Mouse (Mus musculus) MEL (cell line): ENCODE results near the gene Tmco4. TPM values are rescaled to one million over a fixed set of nuclear protein-coding genes. Genes with fewer than 3 reads are reported as not detected.

ENCODE experiments used
- DNase-seq: peaks from one replicate; pipeline ENCODE4 v3.0.0; 2011; ENCODE audit warnings: low read depth, low spot score
- H3K27ac ChIP-seq: 2 replicates; pipeline ENCODE4 v1.5.1; 2012; ENCODE audit warnings: low read depth, mild to moderate bottlenecking, control low read depth, low read length, moderate library complexity; ENCODE audit not compliant: control insufficient read depth
- H3K27me3 ChIP-seq, 2 experiments: fragments of 150-350 bp in 1 of 2; sonication (generic) in 1 of 2; 2 replicates each; pipeline ENCODE4 v1.6.1; 2012; ENCODE audit warnings: low read length in 2 of 2, mild to moderate bottlenecking in 2 of 2, improper control_type of control experiment in 1 of 2, moderate library complexity in 1 of 2; ENCODE audit not compliant: insufficient read depth in 2 of 2, control insufficient read depth in 1 of 2
- H3K36me3 ChIP-seq, 2 experiments: 2 replicates each; pipeline ENCODE4 v1.6.1; 2012 to 2014; ENCODE audit warnings: low read length in 2 of 2, improper control_type of control experiment in 1 of 2, inconsistent platforms in 1 of 2, mild to moderate bottlenecking in 1 of 2; ENCODE audit not compliant: insufficient read depth in 2 of 2, control insufficient read depth in 1 of 2
- H3K4me1 ChIP-seq, 2 experiments: fragments of 150-350 bp in 1 of 2; sonication (generic) in 1 of 2; 2 replicates each; pipeline ENCODE4 v1.6.1; 2012; ENCODE audit warnings: low read length in 2 of 2, improper control_type of control experiment in 1 of 2, mild to moderate bottlenecking in 1 of 2; ENCODE audit not compliant: insufficient read depth in 2 of 2, control insufficient read depth in 1 of 2
- H3K4me3 ChIP-seq, 2 experiments: fragments of 150-350 bp in 1 of 2; sonication (generic) in 1 of 2; 2 replicates each; pipeline ENCODE4 v1.5.1; 2012; ENCODE audit warnings: low read depth in 2 of 2, low read length in 2 of 2, mild to moderate bottlenecking in 2 of 2, moderate library complexity in 2 of 2, control low read depth in 1 of 2, improper control_type of control experiment in 1 of 2; ENCODE audit not compliant: control insufficient read depth in 1 of 2, insufficient read depth in 1 of 2
- H3K79me2 ChIP-seq: 2 replicates; pipeline ENCODE4 v1.6.1; 2012; ENCODE audit warnings: mild to moderate bottlenecking, low read length, moderate library complexity; ENCODE audit not compliant: control insufficient read depth, poor library complexity, insufficient read depth
- H3K9ac ChIP-seq: 2 replicates; pipeline ENCODE4 v1.6.1; 2012; ENCODE audit warnings: low read depth, mild to moderate bottlenecking, control low read depth, low read length, moderate library complexity; ENCODE audit not compliant: control insufficient read depth, poor library complexity, severe bottlenecking
- H3K9me3 ChIP-seq: fragments of 150-350 bp; sonication (generic); replicated peaks from 2 replicates; pipeline ENCODE4 v1.6.1; 2012; ENCODE audit warnings: mild to moderate bottlenecking, low read length, improper control_type of control experiment, moderate library complexity; ENCODE audit not compliant: insufficient read depth
- ELF1 ChIP-seq: IDR thresholded peaks from 2 replicates; pipeline ENCODE4 v1.6.1; 2014; ENCODE audit warnings: low read depth, mild to moderate bottlenecking, inconsistent platforms, low read length, improper control_type of control experiment, moderate library complexity
- GABPA ChIP-seq: IDR thresholded peaks from 2 replicates; pipeline ENCODE4 v1.6.1; 2012; ENCODE audit warnings: low read depth, mild to moderate bottlenecking, inconsistent platforms, low read length, improper control_type of control experiment, moderate library complexity
- GATA1 ChIP-seq: IDR thresholded peaks from 2 replicates; pipeline ENCODE4 v1.6.1; 2011; ENCODE audit warnings: low read depth, low read length, improper control_type of control experiment
- HCFC1 ChIP-seq: IDR thresholded peaks from 2 replicates; pipeline ENCODE4 v1.6.1; 2012; ENCODE audit warnings: low read depth, mild to moderate bottlenecking, inconsistent platforms, low read length, improper control_type of control experiment, moderate library complexity
- JUND ChIP-seq: IDR thresholded peaks from 2 replicates; pipeline ENCODE4 v1.6.1; 2011; ENCODE audit warnings: low read depth, mild to moderate bottlenecking, improper control_type of control experiment, low read length
- MAFK ChIP-seq: IDR thresholded peaks from 2 replicates; pipeline ENCODE4 v1.6.1; 2011; ENCODE audit warnings: low read depth, mild to moderate bottlenecking, low read length, improper control_type of control experiment, borderline replicate concordance
- MAX ChIP-seq: IDR thresholded peaks from 2 replicates; pipeline ENCODE4 v1.6.1; 2011; ENCODE audit warnings: low read length, improper control_type of control experiment
- MAZ ChIP-seq: IDR thresholded peaks from 2 replicates; pipeline ENCODE4 v1.6.1; 2012; ENCODE audit warnings: low read depth, mild to moderate bottlenecking, inconsistent platforms, low read length, improper control_type of control experiment
- MXI1 ChIP-seq: IDR thresholded peaks from 2 replicates; pipeline ENCODE4 v1.6.1; 2011; ENCODE audit warnings: mild to moderate bottlenecking, low read depth, low read length, improper control_type of control experiment
- MYB ChIP-seq: IDR thresholded peaks from 2 replicates; pipeline ENCODE4 v1.6.1; 2011; ENCODE audit warnings: mild to moderate bottlenecking, low read depth, low read length, improper control_type of control experiment
- MYC ChIP-seq: IDR thresholded peaks from 2 replicates; pipeline ENCODE4 v1.6.1; 2011; ENCODE audit warnings: low read depth, mild to moderate bottlenecking, low read length, improper control_type of control experiment, moderate library complexity
- NELFE ChIP-seq: IDR thresholded peaks from 2 replicates; pipeline ENCODE4 v1.6.1; 2011; ENCODE audit warnings: low read depth, low read length, improper control_type of control experiment
- POLR2AphosphoS2 ChIP-seq: IDR thresholded peaks from 2 replicates; pipeline ENCODE4 v1.6.1; 2011; ENCODE audit warnings: low read length, improper control_type of control experiment
- POLR2AphosphoS5 ChIP-seq: IDR thresholded peaks from 2 replicates; pipeline ENCODE4 v1.6.1; 2012; ENCODE audit warnings: low read depth, borderline replicate concordance, mild to moderate bottlenecking, inconsistent platforms, low read length, moderate library complexity, mixed read lengths
- RAD21 ChIP-seq: IDR thresholded peaks from 2 replicates; pipeline ENCODE4 v1.6.1; 2011; ENCODE audit warnings: mild to moderate bottlenecking, low read depth, low read length, improper control_type of control experiment
- TAL1 ChIP-seq: IDR thresholded peaks from 2 replicates; pipeline ENCODE4 v1.6.1; 2012; ENCODE audit warnings: mild to moderate bottlenecking, inconsistent platforms, low read length, moderate library complexity, mixed read lengths
- UBTF ChIP-seq: IDR thresholded peaks from 2 replicates; pipeline ENCODE4 v1.6.1; 2012; ENCODE audit warnings: low read depth, mild to moderate bottlenecking, inconsistent platforms, low read length, improper control_type of control experiment, moderate library complexity, borderline replicate concordance; ENCODE audit not compliant: insufficient read depth
- ZC3H11A ChIP-seq: IDR thresholded peaks from 2 replicates; pipeline ENCODE4 v1.6.1; 2012; ENCODE audit warnings: low read depth, mild to moderate bottlenecking, inconsistent platforms, low read length, improper control_type of control experiment
- ZMIZ1 ChIP-seq: IDR thresholded peaks from 2 replicates; pipeline ENCODE4 v1.6.1; 2012; ENCODE audit warnings: low read depth, mild to moderate bottlenecking, inconsistent platforms, low read length, improper control_type of control experiment, moderate library complexity
- ZNF384 ChIP-seq: IDR thresholded peaks from 2 replicates; pipeline ENCODE4 v1.6.1; 2012; ENCODE audit warnings: low read depth, mild to moderate bottlenecking, inconsistent platforms, low read length, improper control_type of control experiment
- polyA plus RNA-seq, 2 experiments: library from polyadenylated mRNA; stranded (reverse) in 1 of 2; unstranded in 1 of 2; fragments of >175 nt in 1 of 2; fragments of >200 nt in 1 of 2; gene quantifications; 2 replicates each; pipeline versions ENCODE4 v1.2.1 to v1.2.4; 2012; ENCODE audit warnings: low replicate concordance in 2 of 2, low read depth in 1 of 2; ENCODE audit not compliant: insufficient read length in 2 of 2, insufficient read depth in 1 of 2, missing spikeins in 1 of 2
- total RNA-seq: library from RNA; depleted of rRNA; stranded (reverse); fragments of 300-350 nt; gene quantifications from 2 replicates; pipeline ENCODE4 v1.2.3, GENCODE M21; 2012

Tmco4 gene
- total and polyA plus RNA-seq, 3 experiments = 16.5 to 24.7 TPM; not detected in 1

- H3K27ac ChIP-seq = no peak overlapping the region
- no peaks in the 10 kb centered on the region for H3K36me3 ChIP-seq
- no peak overlapping the region for H3K4me3 ChIP-seq
- DNase-seq = no peak
- H3K27me3 ChIP-seq = no peaks in the 10 kb centered on the region
- no peaks in the 10 kb centered on the region for H3K9me3 ChIP-seq
- H3K4me1 ChIP-seq = no peaks in the 10 kb centered on the region
- TF ChIP-seq RAD21 (no peak), GABPA (no peak), POLR2AphosphoS5 (no peak), ZNF384 (no peak), MYC (no peak), JUND (no peak), UBTF (no peak), POLR2AphosphoS2 (no peak), ZMIZ1 (no peak), MAZ (no peak), MXI1 (no peak), ELF1 (no peak), GATA1 (no peak), TAL1 (no peak), MAFK (no peak), NELFE (no peak), MYB (no peak), HCFC1 (no peak)
- TF ChIP-seq, all 39 proteins: peak for 0
- H3K79me2 ChIP-seq = no peaks in the 10 kb centered on the region
- no peak overlapping the region for H3K9ac ChIP-seq
Measured at GRCm38 (mm10) chr4:139093196-139093530, 120.5 kb downstream of the Tmco4 start.

- Histone ChIP-seq H3K27me3 (no peaks in the 10 kb centered on the region), H3K9me3 (no peaks in the 10 kb centered on the region), H3K36me3 (no peaks in the 10 kb centered on the region), H3K27ac (no peak overlapping the region), H3K4me3 (no peak overlapping the region), H3K9ac (no peak overlapping the region), H3K79me2 (no peaks in the 10 kb centered on the region), H3K4me1 (no peaks in the 10 kb centered on the region)
- TF ChIP-seq ELF1 = no peak
- TF ChIP-seq MYC = no peak
- no peak for TF ChIP-seq POLR2AphosphoS5
- TF ChIP-seq MAX = no peak
- no peak for TF ChIP-seq MXI1
- no peak for TF ChIP-seq ZC3H11A
- no peak for TF ChIP-seq RAD21
- no peak for TF ChIP-seq TAL1
- TF ChIP-seq JUND = no peak
- DNase-seq = no peak
Measured at GRCm38 (mm10) chr4:139095406-139095805, 122.7 kb downstream of the Tmco4 start.
